Mouse (Mus musculus) cortical plate, adult 2 months (tissue): Measurements from ENCODE around the gene Ctcf.

ENCODE experiments used
- CTCF ChIP-seq: fragments of 200-500 bp; IDR thresholded peaks from 2 replicates; pipeline ENCODE4 v1.5.1; 2011; ENCODE audit warnings: mild to moderate bottlenecking, control low read depth, low read length; ENCODE audit not compliant: insufficient read depth; ENCODE audit errors: extremely low read depth
- POLR2A ChIP-seq: fragments of 200-500 bp; IDR thresholded peaks from 2 replicates; pipeline ENCODE4 v1.6.1; 2011; ENCODE audit warnings: mild to moderate bottlenecking, low read length, control low read depth; ENCODE audit not compliant: insufficient read depth; ENCODE audit errors: extremely low read depth

DNA sequence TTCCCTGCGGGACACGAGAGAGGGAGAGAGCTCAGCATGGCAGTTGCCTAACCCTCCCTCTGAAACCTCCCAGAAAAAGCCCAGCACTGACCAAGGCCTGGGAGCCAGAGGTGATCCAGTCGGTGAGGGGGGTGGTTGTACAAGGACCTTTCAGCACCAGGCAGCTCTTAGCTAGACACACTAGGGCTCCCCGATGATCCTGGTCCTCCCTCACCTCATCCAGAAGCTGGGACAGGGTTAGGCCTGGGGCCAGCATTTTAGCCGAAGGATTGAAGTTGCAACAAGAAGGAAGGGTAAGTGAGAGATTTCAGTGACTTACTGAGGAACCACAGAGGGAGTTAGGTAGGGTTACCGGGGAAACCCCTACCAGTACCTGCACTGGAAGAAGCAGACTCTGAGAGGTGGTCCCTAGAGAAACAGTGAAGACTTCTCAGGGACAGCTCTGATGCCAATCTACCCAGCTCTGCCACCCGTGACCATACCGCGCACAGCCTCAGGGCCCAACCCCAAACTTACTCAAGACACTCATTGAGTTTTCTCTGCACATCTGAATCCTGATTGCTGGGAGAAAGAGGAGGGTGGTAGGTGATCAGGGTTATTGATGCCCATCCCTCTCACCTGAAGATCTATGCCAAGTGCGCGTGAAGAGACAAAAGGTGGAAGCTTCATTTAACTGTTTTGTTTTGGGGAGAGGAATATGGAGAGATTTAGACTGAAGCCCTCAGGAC lies 63.3 kb downstream of the Ctcf start:
- no peak for TF ChIP-seq CTCF
- TF ChIP-seq POLR2A = no peak
